In genomic region chr3:148988293-148988995, GRCm38 (mm10) we compare ENCODE assay signal across 8 mouse cellular contexts. TPM values are rescaled to one million over a fixed set of nuclear protein-coding genes. Genes with fewer than 3 reads are reported as not detected.
DNase-seq lines count a peak whose midpoint lies in the region; ATAC-seq and TF ChIP-seq lines count a peak whose summit lies in the region.

No protein-coding gene starts in this region.

- no peak for TF ChIP-seq POLR2A in bone marrow, adult 2 months (IDR thresholded peaks at IDR 0.05; ENCODE audit: borderline replicate concordance, control insufficient read depth, low read depth, low read length)
- TF ChIP-seq POLR2A in lung, adult 2 months (IDR thresholded peaks at IDR 0.05; ENCODE audit: borderline replicate concordance, extremely low read depth, low read depth, low read length) = no peak

- no peaks in the 10 kb centered on the region for H3K9me3 ChIP-seq in intestine, embryonic 16.5 days (ENCODE audit: control insufficient read depth, low read length)

- no peaks in the 10 kb centered on the region for H3K4me1 ChIP-seq in bone marrow, adult 2 months (ENCODE audit: control insufficient read depth, insufficient read depth, low read length)
- H3K4me1 ChIP-seq in intestine, embryonic 16.5 days (ENCODE audit: control insufficient read depth, insufficient read depth, low read length) = peaks cover 20% of the 10 kb centered on the region
- peaks cover 8% of the 10 kb centered on the region for H3K4me1 ChIP-seq in lung, adult 2 months (ENCODE audit: control insufficient read depth, insufficient read depth, low read length)

- ATAC-seq in frontal cortex, adult (ENCODE audit: low TSS enrichment) = peak; percentile 17
- 0 out of 2 replicates have a peak, but pooled peaks have one; percentile 0 for ATAC-seq in intestine, embryonic 16.5 days
- ATAC-seq in erythroid progenitor cell, adult 5-6 weeks (replicated peaks; ENCODE audit: low FRiP score, poor library complexity, severe bottlenecking) = no peak

- peak overlapping the region; percentile 87 for H3K4me2 ChIP-seq in intestine, embryonic 16.5 days (ENCODE audit: low read depth, low read length)

- H3K27ac ChIP-seq in bone marrow, adult 2 months (ENCODE audit: control insufficient read depth, insufficient read depth, low read depth, low read length, poor library complexity) = peak overlapping the region; percentile 26; the same call in 1 of the 2 replicates
- peak overlapping the region; percentile 100 for H3K27ac ChIP-seq in intestine, embryonic 16.5 days (ENCODE audit: low read length)

- H3K36me3 ChIP-seq in intestine, embryonic 16.5 days (ENCODE audit: control insufficient read depth, insufficient read depth, low read length) = no peaks in the 10 kb centered on the region

- WGBS in bone marrow, adult 2 months = under 1% methylated on average over 78 of the region's 84 CpGs
- under 1% methylated on average over 77 of the region's 84 CpGs for WGBS in intestine, embryonic 16.5 days
- WGBS in lung, adult 2 months = under 1% methylated on average over 78 of the region's 84 CpGs

- H3K27me3 ChIP-seq in intestine, embryonic 16.5 days (replicated peaks; ENCODE audit: control insufficient read depth, insufficient read depth, low read length) = no peaks in the 10 kb centered on the region

- peak overlapping the region; percentile 75 for H3K4me3 ChIP-seq in bone marrow, adult 2 months (replicated peaks; ENCODE audit: control insufficient read depth, low read depth, low read length)
- H3K4me3 ChIP-seq in intestine, embryonic 16.5 days (ENCODE audit: low read length) = peak overlapping the region; percentile 93
- peak overlapping the region; percentile 84 for H3K4me3 ChIP-seq in lung, adult 2 months (replicated peaks; ENCODE audit: extremely low read depth, low read depth, low read length)

- no peak for TF ChIP-seq CTCF in bone marrow, adult 2 months (IDR thresholded peaks at IDR 0.05; ENCODE audit: control insufficient read depth, insufficient read depth, low read length)
- no peak for TF ChIP-seq CTCF in lung, adult 2 months (IDR thresholded peaks at IDR 0.05; ENCODE audit: insufficient read depth, low read length)

- peak overlapping the region; percentile 96 for H3K9ac ChIP-seq in intestine, embryonic 16.5 days (ENCODE audit: low read depth, low read length)

- peak; percentile 37 for DNase-seq in right cerebral cortex, adult 18-20 months
- no peak for DNase-seq in right cerebral cortex, postnatal 36 days (ENCODE audit: low spot score in 2 of 2)
- DNase-seq in lung, adult 2 months = peak; percentile 47
- DNase-seq in ovary, postnatal 14 days (ENCODE audit: low spot score) = peak; percentile 25

RNA-seq across cellular contexts. Expression of gene Adgrl2, which starts 1.9 kb away (rescaled TPM):
- polyA plus RNA-seq in bone marrow, adult 2 months (2011; ENCODE audit: insufficient read depth, insufficient read length, low replicate concordance, missing spikeins) = 2.4 and 5.5 TPM in 2 replicates
- polyA plus RNA-seq in intestine, embryonic 16.5 days (2015; fragmentation: Nextera tagmentation; extraction: Ambion mirVana) = 24.4 and 26.8 TPM in 2 replicates
- polyA plus RNA-seq in lung, adult 2 months (2012; rRNA removed) = 92.7 and 94.3 TPM in 2 replicates
- total RNA-seq in erythroid progenitor cell, adult 5-6 weeks (2015; ENCODE audit: low replicate concordance) = 2.2 and 6.7 TPM in 2 replicates
- total RNA-seq in erythroid progenitor cell, adult 5-6 weeks (2017; ENCODE audit: low replicate concordance) = 1.2 and 1.8 TPM in 2 replicates

Comparison
In these comparisons a context has a peak if more than half of its experiments do, and no peak if none do; other contexts are left out.
1. DNase-seq: peak in right cerebral cortex, adult 18-20 months (single experiment), lung, adult 2 months (single experiment) and ovary, postnatal 14 days (single experiment); none in right cerebral cortex, postnatal 36 days (0 of 2).
2. Peak in every context shown above with its lines, with median percentiles within 50 percentile points of each other: H3K4me3 ChIP-seq.